Mouse (Mus musculus): ENCODE data around the gene Hjurp. TPM values are rescaled to one million over a fixed set of nuclear protein-coding genes. Genes with fewer than 3 reads are reported as not detected.

Gene Hjurp
- 65.2 and 69.8 TPM in 2 replicates for total RNA-seq (2012; rRNA removed)
- total RNA-seq (2014; rRNA removed): 74.1 and 80.8 TPM in 2 replicates
- 64.8 and 67.6 TPM in 2 replicates for polyA plus RNA-seq (2012; ENCODE audit: insufficient read length, low read depth)

- in situ Hi-C loops (cut with MboI; ENCODE audit: low pct_ligation_motif_present, low pct_unique_long_range_greater_than_20kb, low sequenced_read_pairs): loop anchor here (25.0 kb wide), 1 partner anchor 315 kb away; no protein-coding TSS in a partner anchor
- dilution Hi-C loops (cut with MboI; ENCODE audit: extremely low pct_ligation_motif_present, extremely low pct_unique_long_range_greater_than_20kb, low sequenced_read_pairs): no loop called here
- H3K4me1 ChIP-seq (ENCODE audit: control insufficient read depth in 1 of 2, insufficient read depth in 2 of 2): peaks cover 5 to 20% of the 10 kb centered on the region in 2 experiments
These were observed at the start of gene Hjurp, which contains the start of gene Trpm8 for GRCm38 (mm10) chr1:88277098-88277817. Gene Hjurp (minus strand): TSS chr1:88277633. Gene Trpm8 (plus strand): TSS chr1:88277661.

DNA sequence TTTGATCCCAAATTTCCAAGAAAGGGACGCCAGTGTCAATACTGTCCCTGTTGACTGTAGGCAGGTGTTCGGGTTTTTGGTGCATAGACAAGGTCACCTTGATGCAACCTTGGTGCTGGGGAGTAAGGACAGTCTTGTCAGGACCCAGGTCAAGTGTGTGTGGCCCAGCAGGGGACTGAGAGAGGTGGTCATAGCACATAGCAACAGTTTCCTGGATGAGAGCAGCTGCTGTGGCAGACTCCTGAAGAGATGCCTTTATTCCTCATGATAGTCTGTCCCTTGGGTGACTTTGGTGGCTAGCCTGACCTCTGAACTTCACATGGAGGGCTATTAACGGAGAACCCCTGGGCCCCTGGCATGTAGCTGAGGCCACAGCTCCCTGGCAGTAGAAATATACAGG lies 45.7 kb upstream of the Hjurp start:
- Histone ChIP-seq H3K9me3 (replicated peaks; ENCODE audit: low read length) (no peaks in the 10 kb centered on the region), H3K79me2 (replicated peaks; ENCODE audit: control insufficient read depth, extremely low read depth, insufficient read depth, poor library complexity, severe bottlenecking) (no peaks in the 10 kb centered on the region), H3K36me3 (replicated peaks in 1 of 2; ENCODE audit: control insufficient read depth in 1 of 2, insufficient read depth in 1 of 2, low read length in 1 of 2) (no peaks in the 10 kb centered on the region), H3K27me3 (replicated peaks) (peaks cover 34% of the 10 kb centered on the region), H3K4me1 (ENCODE audit: control insufficient read depth in 1 of 2, insufficient read depth in 2 of 2) (peaks cover 0 to 7% of the 10 kb centered on the region in 2 experiments; a peak in 1 of 4 replicates), H3K9ac (ENCODE audit: insufficient read depth, low read depth) (no peak overlapping the region), H3K27ac (ENCODE audit: insufficient read depth, low read depth) (no peak overlapping the region), H3K4me3 (replicated peaks in 1 of 3; ENCODE audit: low read depth in 2 of 3, low read length in 2 of 3, poor library complexity in 1 of 3) (no peak overlapping the region), H3K4me2 (ENCODE audit: insufficient read depth, low read depth, poor library complexity, severe bottlenecking) (no peak overlapping the region)
- dilution Hi-C loops (cut with MboI; ENCODE audit: extremely low pct_ligation_motif_present, extremely low pct_unique_long_range_greater_than_20kb, low sequenced_read_pairs) (no loop called here), in situ Hi-C loops (cut with MboI; ENCODE audit: low pct_ligation_motif_present, low pct_unique_long_range_greater_than_20kb, low sequenced_read_pairs) (no loop called here)
- no peak for DNase-seq (ENCODE audit: extremely low read depth)
- no peak for TF ChIP-seq ELF1 (IDR thresholded peaks at IDR 0.05; ENCODE audit: low read depth, low read length)
- TF ChIP-seq BHLHE40 (IDR thresholded peaks at IDR 0.05; ENCODE audit: low read depth, low read length): no peak
- no peak for TF ChIP-seq TBP (conservative IDR thresholded peaks at IDR 0.05; ENCODE audit: low read depth, low read length)
- no peak for TF ChIP-seq TCF12 (IDR thresholded peaks at IDR 0.05; ENCODE audit: low read depth, low read length)
- no peak for TF ChIP-seq MAZ (IDR thresholded peaks at IDR 0.05; ENCODE audit: low read depth, low read length)
- no peak for TF ChIP-seq MAX (IDR thresholded peaks at IDR 0.05; ENCODE audit: low read length)
- TF ChIP-seq MYC (IDR thresholded peaks at IDR 0.05; ENCODE audit: low read depth, low read length): no peak
- TF ChIP-seq MEF2A (IDR thresholded peaks at IDR 0.05; ENCODE audit: borderline replicate concordance, low read depth, low read length): no peak
- TF ChIP-seq JUN (IDR thresholded peaks at IDR 0.05; ENCODE audit: insufficient read depth, low read depth, low read length): no peak
- no peak for TF ChIP-seq NELFE (IDR thresholded peaks at IDR 0.05; ENCODE audit: low read depth, low read length)
- no peak for TF ChIP-seq E2F4 (IDR thresholded peaks at IDR 0.05; ENCODE audit: insufficient replicate concordance, low read depth, low read length)
- TF ChIP-seq NRF1 (IDR thresholded peaks at IDR 0.05; ENCODE audit: low read depth, low read length): no peak
- no peak for TF ChIP-seq IRF4 (IDR thresholded peaks at IDR 0.05; ENCODE audit: low read depth, low read length)
- TF ChIP-seq SMC3 (IDR thresholded peaks at IDR 0.05; ENCODE audit: low read depth, low read length): no peak
- no peak for TF ChIP-seq ZC3H11A (IDR thresholded peaks at IDR 0.05; ENCODE audit: low read depth, low read length)

More at GRCm38 (mm10) chr1:88277098-88277817, at the start of gene Hjurp, which contains the start of gene Trpm8:
- Histone ChIP-seq H3K27ac (ENCODE audit: insufficient read depth, low read depth) (peak within 1 kb of the TSS; percentile 8), H3K36me3 (replicated peaks in 1 of 2; ENCODE audit: control insufficient read depth in 1 of 2, insufficient read depth in 1 of 2, low read length in 1 of 2) (peaks cover 24 to 35% of the 10 kb centered on the region in 2 experiments), H3K4me2 (ENCODE audit: insufficient read depth, low read depth, poor library complexity, severe bottlenecking) (peak within 1 kb of the TSS; percentile 59), H3K27me3 (replicated peaks) (peaks cover 34% of the 10 kb centered on the region), H3K4me3 (replicated peaks in 1 of 3; ENCODE audit: low read depth in 2 of 3, low read length in 2 of 3, poor library complexity in 1 of 3) (peak within 1 kb of the TSS; percentile 54 to 66 (median 64)), H3K9me3 (replicated peaks; ENCODE audit: low read length) (peaks cover 23% of the 10 kb centered on the region), H3K79me2 (replicated peaks; ENCODE audit: control insufficient read depth, extremely low read depth, insufficient read depth, poor library complexity, severe bottlenecking) (peaks cover 31% of the 10 kb centered on the region), H3K9ac (ENCODE audit: insufficient read depth, low read depth) (peak within 1 kb of the TSS; percentile 38)
- DNase-seq (ENCODE audit: extremely low read depth): peak; percentile 100
- TF ChIP-seq ZC3H11A (IDR thresholded peaks at IDR 0.05; ENCODE audit: low read depth, low read length) (no peak), USF2 (conservative IDR thresholded peaks at IDR 0.05; ENCODE audit: low read depth, low read length) (no peak), UBTF (IDR thresholded peaks at IDR 0.05; ENCODE audit: low read depth, low read length) (no peak), USF1 (IDR thresholded peaks at IDR 0.05; ENCODE audit: low read depth, low read length) (no peak), JUND (conservative IDR thresholded peaks at IDR 0.05; ENCODE audit: low read depth, low read length) (no peak), RCOR1 (conservative IDR thresholded peaks at IDR 0.05; ENCODE audit: low read depth, low read length) (no peak), NRF1 (IDR thresholded peaks at IDR 0.05; ENCODE audit: low read depth, low read length) (peak; percentile 96), CTCF (conservative IDR thresholded peaks at IDR 0.05 in 1 of 2, IDR thresholded peaks at IDR 0.05 in 1 of 2; ENCODE audit: low read depth in 2 of 2, low read length in 2 of 2) (peak; percentile 99), PAX5 (IDR thresholded peaks at IDR 0.05; ENCODE audit: low read length) (no peak), IRF4 (IDR thresholded peaks at IDR 0.05; ENCODE audit: low read depth, low read length) (peak; percentile 96), MEF2A (IDR thresholded peaks at IDR 0.05; ENCODE audit: borderline replicate concordance, low read depth, low read length) (peak; percentile 93), RAD21 (IDR thresholded peaks at IDR 0.05; ENCODE audit: low read depth, low read length) (peak; percentile 68), CHD1 (IDR thresholded peaks at IDR 0.05; ENCODE audit: low read depth, low read length) (no peak), MYC (IDR thresholded peaks at IDR 0.05; ENCODE audit: low read depth, low read length) (peak; percentile 83; the same call in 1 of the 2 replicates), JUN (IDR thresholded peaks at IDR 0.05; ENCODE audit: insufficient read depth, low read depth, low read length) (peak; percentile 12; the same call in 1 of the 2 replicates), POLR2AphosphoS2 (IDR thresholded peaks at IDR 0.05; ENCODE audit: low read depth, low read length) (peak; percentile 90), HCFC1 (IDR thresholded peaks at IDR 0.05; ENCODE audit: low read depth, low read length) (peak; percentile 88), ZKSCAN1 (IDR thresholded peaks at IDR 0.05; ENCODE audit: borderline replicate concordance, low read depth, low read length) (no peak), TCF12 (IDR thresholded peaks at IDR 0.05; ENCODE audit: low read depth, low read length) (peak; percentile 93; the same call in 1 of the 2 replicates), SMC3 (IDR thresholded peaks at IDR 0.05; ENCODE audit: low read depth, low read length) (peak; percentile 59), ZNF384 (IDR thresholded peaks at IDR 0.05; ENCODE audit: low read depth, low read length) (no peak), NELFE (IDR thresholded peaks at IDR 0.05; ENCODE audit: low read depth, low read length) (peak; percentile 99), POLR2A (IDR thresholded peaks at IDR 0.05; ENCODE audit: low read depth, low read length) (no peak), ETS1 (conservative IDR thresholded peaks at IDR 0.05; ENCODE audit: low read depth, low read length) (peak; percentile 79), MAFK (IDR thresholded peaks at IDR 0.05; ENCODE audit: insufficient replicate concordance, low read length) (peak; percentile 44; the same call in 1 of the 2 replicates), ELF1 (IDR thresholded peaks at IDR 0.05; ENCODE audit: low read depth, low read length) (peak; percentile 98), ZMIZ1 (IDR thresholded peaks at IDR 0.05; ENCODE audit: low read depth, low read length) (peak; percentile 96), MAX (IDR thresholded peaks at IDR 0.05; ENCODE audit: low read length) (peak; percentile 87), GABPA (IDR thresholded peaks at IDR 0.05; ENCODE audit: insufficient replicate concordance, low read depth, low read length) (peak; percentile 43; the same call in 1 of the 2 replicates), BHLHE40 (IDR thresholded peaks at IDR 0.05; ENCODE audit: low read depth, low read length) (peak; percentile 73; the same call in 1 of the 2 replicates), CHD2 (IDR thresholded peaks at IDR 0.05; ENCODE audit: low read length) (peak; percentile 79), EP300 (IDR thresholded peaks at IDR 0.05; ENCODE audit: low read length) (no peak; the same call in 1 of the 2 replicates), MAZ (IDR thresholded peaks at IDR 0.05; ENCODE audit: low read depth, low read length) (peak; percentile 98), KAT2A (IDR thresholded peaks at IDR 0.05; ENCODE audit: insufficient replicate concordance, low read length) (peak; percentile 92), MXI1 (IDR thresholded peaks at IDR 0.05; ENCODE audit: low read depth, low read length) (peak; percentile 97), E2F4 (IDR thresholded peaks at IDR 0.05; ENCODE audit: insufficient replicate concordance, low read depth, low read length) (peak; percentile 97), TBP (conservative IDR thresholded peaks at IDR 0.05; ENCODE audit: low read depth, low read length) (no peak), SIN3A (IDR thresholded peaks at IDR 0.05; ENCODE audit: low read length) (peak; percentile 99)
